Mouse (Mus musculus) intestine, embryonic 16.5 days (tissue): ENCODE data around the gene Olfr538. TPM values are rescaled to one million over a fixed set of nuclear protein-coding genes. Genes with fewer than 3 reads are reported as not detected.
"Not testable (repeated sequence)": the region's sequence is repeated elsewhere in the genome, so short reads cannot be mapped to it uniquely, and the experiment has no call there.

Experiments used
- ATAC-seq: fragments of 200-750 bp; cut with Nextera tagmentation; 2 replicates; pipeline ENCODE4 v1.8.0; 2017; ENCODE audit warnings: moderate TSS enrichment, moderate library complexity
- H3K27ac ChIP-seq: fragments of 300-500 bp; sonication (generic); 2 replicates; pipeline ENCODE4 v1.5.1; 2014; ENCODE audit warnings: mild to moderate bottlenecking, low read length
- H3K27me3 ChIP-seq: fragments of 300-500 bp; sonication (generic); replicated peaks from 2 replicates; pipeline ENCODE4 v1.6.1; 2014; ENCODE audit warnings: low read length, control low read depth, mixed read lengths; ENCODE audit not compliant: control insufficient read depth, insufficient read depth
- H3K36me3 ChIP-seq: fragments of 300-500 bp; sonication (generic); 2 replicates; pipeline ENCODE4 v1.6.1; 2014; ENCODE audit warnings: low read length, control low read depth; ENCODE audit not compliant: control insufficient read depth, insufficient read depth
- H3K4me1 ChIP-seq: fragments of 300-500 bp; sonication (generic); 2 replicates; pipeline ENCODE4 v1.6.1; 2014; ENCODE audit warnings: low read length, control low read depth, mixed read lengths; ENCODE audit not compliant: control insufficient read depth, insufficient read depth
- H3K4me2 ChIP-seq: fragments of 300-500 bp; sonication (generic); 2 replicates; pipeline ENCODE4 v1.6.1; 2014; ENCODE audit warnings: low read depth, low read length, control low read depth
- H3K4me3 ChIP-seq: fragments of 300-500 bp; sonication (generic); 2 replicates; pipeline ENCODE4 v1.5.1; 2014; ENCODE audit warnings: mild to moderate bottlenecking, low read length
- H3K9ac ChIP-seq: fragments of 300-500 bp; sonication (generic); 2 replicates; pipeline ENCODE4 v1.6.1; 2014; ENCODE audit warnings: low read depth, low read length
- H3K9me3 ChIP-seq: fragments of 300-500 bp; sonication (generic); 2 replicates; pipeline ENCODE4 v1.6.1; 2016; ENCODE audit warnings: low read length, control low read depth; ENCODE audit not compliant: control insufficient read depth
- WGBS: fragments of 180-500 bp; shearing (Covaris S2); extraction: QIAGEN DNeasy Blood & Tissue Kit; methylation state at CpG from one replicate; pipeline ENCODE4 v1.1.7; 2014; 5-methylcytosine and 5-hydroxymethylcytosine counted together
- polyA plus RNA-seq: library from polyadenylated mRNA; unstranded; fragments of >200 nt; fragmentation: Nextera tagmentation; extraction: Ambion mirVana; gene quantifications from 2 replicates; pipeline ENCODE4 v1.2.1, GENCODE M21; 2015

The Olfr538 gene
- polyA plus RNA-seq, result not detected in 2 replicates

- no peak for ATAC-seq
- 69% methylated on average over 3 of the region's 3 CpGs for WGBS
Measured at GRCm38 (mm10) chr7:140567586-140567985, at the start of gene Olfr538. Gene Olfr538, plus strand, starts transcription at chr7:140567886.

GRCm38 (mm10) chr7:140539746-140540145 is 27.9 kb upstream of the Olfr538 start:
- Histone ChIP-seq H3K4me1 (no peaks in the 10 kb centered on the region), H3K9me3 (no peaks in the 10 kb centered on the region), H3K9ac (no peak overlapping the region), H3K27me3 (no peaks in the 10 kb centered on the region), H3K27ac (no peak overlapping the region), H3K36me3 (no peaks in the 10 kb centered on the region), H3K4me2 (no peak overlapping the region), H3K4me3 (no peak overlapping the region)
- ATAC-seq, result no peak
- 73% methylated on average over 2 of the region's 2 CpGs for WGBS

More at GRCm38 (mm10) chr7:140567586-140567985, at the start of gene Olfr538:
- Histone ChIP-seq H3K9me3 (no peaks in the 10 kb centered on the region), H3K36me3 (no peaks in the 10 kb centered on the region), H3K4me2 (no peak within 1 kb of the TSS), H3K27me3 (no peaks in the 10 kb centered on the region), H3K9ac (no peak within 1 kb of the TSS), H3K4me3 (no peak within 1 kb of the TSS), H3K27ac (no peak within 1 kb of the TSS), H3K4me1 (no peaks in the 10 kb centered on the region)

GRCm38 (mm10) chr7:140600969-140601368 is 33.3 kb downstream of the Olfr538 start, which contains the start of gene Olfr46:
Gene Olfr46, plus strand, starts transcription at chr7:140601269.
- not testable (repeated sequence) for H3K4me3 ChIP-seq, H3K9ac ChIP-seq, H3K36me3 ChIP-seq, H3K4me1 ChIP-seq, H3K27me3 ChIP-seq, H3K27ac ChIP-seq, ATAC-seq, H3K9me3 ChIP-seq, H3K4me2 ChIP-seq
- 80% methylated on average over 2 of the region's 2 CpGs for WGBS

Other genes with a start within 250 kb of the Olfr538 start
- not detected in 2 replicates for gene Olfr525, start 247.0 kb upstream of the Olfr538 start, polyA plus RNA-seq
- gene Olfr527, start 233.9 kb upstream of the Olfr538 start, polyA plus RNA-seq, result not detected in 2 replicates
- gene Olfr60, start 206.2 kb upstream of the Olfr538 start, polyA plus RNA-seq, result not detected in 2 replicates
- gene Olfr530, start 191.6 kb upstream of the Olfr538 start, polyA plus RNA-seq, result not detected in 2 replicates
- gene Olfr531, start 165.0 kb upstream of the Olfr538 start, polyA plus RNA-seq, result not detected in 2 replicates
- gene Olfr532, start 146.2 kb upstream of the Olfr538 start, polyA plus RNA-seq, result not detected in 2 replicates
- not detected in 2 replicates for gene Olfr533, start 104.5 kb upstream of the Olfr538 start, polyA plus RNA-seq
- not detected in 2 replicates for gene Olfr535, start 83.7 kb upstream of the Olfr538 start, polyA plus RNA-seq
- gene Olfr536, start 60.5 kb upstream of the Olfr538 start, polyA plus RNA-seq, result not detected in 2 replicates
- not detected in 2 replicates for gene Olfr46, start 33.4 kb downstream of the Olfr538 start, polyA plus RNA-seq
- not detected in 2 replicates for gene Olfr61, start 61.1 kb downstream of the Olfr538 start, polyA plus RNA-seq
- gene Olfr53, start 78.6 kb downstream of the Olfr538 start, polyA plus RNA-seq, result not detected in 2 replicates
- not detected in 2 replicates for gene Olfr539, start 92.0 kb downstream of the Olfr538 start, polyA plus RNA-seq
- gene Olfr45, start 114.1 kb downstream of the Olfr538 start, polyA plus RNA-seq, result not detected in 2 replicates
- gene Olfr541, start 129.4 kb downstream of the Olfr538 start, polyA plus RNA-seq, result not detected in 2 replicates
- gene Cyp2e1, start 195.9 kb downstream of the Olfr538 start, polyA plus RNA-seq, result not detected in 2 replicates
- 0.18 and 0.38 TPM in 2 replicates for gene Syce1, start 220.0 kb downstream of the Olfr538 start, polyA plus RNA-seq